Mouse (Mus musculus) cerebellum, postnatal 10 days (tissue): ENCODE measurements at regions not wholly inside any gene's neighbourhood (a gene's known extent, or its start where the extent isn't known, plus 50 kb on each side); places are given as distances from the start of the nearest gene placed in this dataset.
"Not testable (repeated sequence)": the region's sequence is repeated elsewhere in the genome, so short reads cannot be mapped to it uniquely, and the experiment has no call there.

Experiments used
- DNase-seq, 2 experiments: peaks; one replicate each; pipeline ENCODE4 v3.0.0; 2021; ENCODE audit warnings: mixed read lengths in 2 of 2

DNA sequence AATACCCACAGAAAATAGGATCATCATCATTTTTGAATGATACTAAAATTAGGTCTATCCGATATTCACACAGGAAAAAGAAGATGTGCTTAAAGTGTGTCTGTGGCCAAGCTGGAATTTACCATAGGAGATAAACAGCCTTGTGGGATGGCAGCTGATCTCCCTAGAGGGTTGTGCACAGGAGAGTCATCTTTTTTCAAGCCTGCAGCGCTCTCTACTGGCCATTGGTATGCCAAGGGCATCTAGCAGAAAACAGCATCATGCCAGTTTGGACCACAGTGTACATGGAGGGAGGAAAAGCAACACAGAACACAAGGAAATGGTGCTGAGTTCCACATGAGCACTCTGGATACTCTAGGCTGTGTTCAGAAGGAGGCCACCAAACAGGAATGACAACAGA lies 74.1 kb upstream of the Diaph3 start:
- peak; percentile 82 for DNase-seq

DNA sequence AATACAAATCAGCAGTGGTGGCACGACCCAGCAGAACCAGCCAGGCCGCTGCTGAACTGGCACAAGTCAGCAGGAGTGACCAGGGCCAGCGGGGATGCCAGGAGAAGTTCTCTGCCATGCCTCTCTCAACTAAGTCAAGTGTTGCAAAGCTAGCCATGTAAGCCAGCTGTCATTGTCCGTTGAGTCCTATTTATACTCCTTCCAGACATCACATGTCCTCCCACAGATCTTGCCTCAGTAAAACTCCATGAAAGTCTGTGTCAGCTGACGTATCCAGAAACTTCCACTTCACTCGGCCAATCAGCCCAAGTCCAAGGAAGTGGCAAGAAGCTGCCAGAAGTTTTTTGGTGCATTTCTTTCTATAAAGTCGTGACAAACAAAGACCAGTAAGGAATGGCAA lies 76.0 kb upstream of the Diaph3 start:
- DNase-seq = no peak

DNA sequence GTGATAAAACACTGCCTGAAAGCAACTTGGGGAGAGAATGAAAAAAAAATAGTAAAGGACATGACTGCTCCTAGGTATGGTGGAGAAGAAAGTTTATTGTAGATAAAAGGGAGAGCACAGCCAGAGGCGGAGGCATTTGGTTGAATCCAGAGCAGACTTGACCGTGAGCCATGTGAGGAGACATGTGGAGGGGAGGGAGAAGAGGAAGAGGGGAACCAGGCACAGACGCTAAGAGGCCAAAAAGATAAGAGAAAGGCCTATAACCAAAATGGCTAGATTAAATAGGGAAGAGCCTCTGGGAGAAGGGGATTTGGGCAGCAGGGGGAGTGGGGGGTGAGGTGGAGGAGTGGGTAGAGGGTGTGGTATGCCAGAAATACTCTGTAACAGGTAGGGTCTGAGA lies 78.9 kb upstream of the Diaph3 start:
- DNase-seq = no peak

DNA sequence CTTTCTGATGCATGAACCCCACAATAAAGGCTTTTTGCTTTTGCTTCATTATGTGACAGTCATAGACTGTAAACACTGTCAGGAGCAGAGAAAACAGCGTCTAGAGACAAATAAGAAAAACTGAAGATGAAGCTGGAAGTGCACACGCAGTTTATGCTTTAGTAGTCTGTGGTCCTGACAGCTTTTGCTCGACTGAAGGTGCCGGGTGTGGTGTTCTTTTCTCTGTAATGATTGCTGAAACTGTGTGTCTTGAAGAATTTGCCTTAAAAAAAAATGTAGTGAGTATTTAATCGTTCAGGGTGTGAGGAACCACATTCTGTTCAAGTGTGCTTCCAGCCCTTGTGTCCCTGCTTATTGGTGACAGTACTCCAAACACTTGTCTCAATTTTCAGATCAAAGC lies 83.8 kb upstream of the Diaph3 start:
- no peak for DNase-seq

DNA sequence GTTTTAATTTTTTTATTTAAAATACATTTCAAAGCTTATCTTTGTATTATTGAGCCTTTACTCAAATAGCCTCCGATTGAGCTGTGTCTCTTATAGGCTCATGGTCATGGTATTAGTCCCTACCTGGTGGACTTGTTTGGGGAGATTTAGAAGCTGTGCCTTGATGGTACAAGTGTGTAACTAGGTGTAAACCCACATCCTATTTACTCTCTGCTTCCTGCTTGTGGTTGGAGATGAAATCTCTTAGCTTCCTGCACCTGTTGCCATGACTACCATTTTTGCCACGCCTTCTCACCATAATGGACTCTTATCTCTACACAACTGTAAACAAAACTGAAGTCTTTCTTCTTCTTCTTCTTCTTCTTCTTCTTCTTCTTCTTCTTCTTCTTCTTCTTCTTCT lies 108.2 kb upstream of the Diaph3 start:
- DNase-seq = no peak

DNA sequence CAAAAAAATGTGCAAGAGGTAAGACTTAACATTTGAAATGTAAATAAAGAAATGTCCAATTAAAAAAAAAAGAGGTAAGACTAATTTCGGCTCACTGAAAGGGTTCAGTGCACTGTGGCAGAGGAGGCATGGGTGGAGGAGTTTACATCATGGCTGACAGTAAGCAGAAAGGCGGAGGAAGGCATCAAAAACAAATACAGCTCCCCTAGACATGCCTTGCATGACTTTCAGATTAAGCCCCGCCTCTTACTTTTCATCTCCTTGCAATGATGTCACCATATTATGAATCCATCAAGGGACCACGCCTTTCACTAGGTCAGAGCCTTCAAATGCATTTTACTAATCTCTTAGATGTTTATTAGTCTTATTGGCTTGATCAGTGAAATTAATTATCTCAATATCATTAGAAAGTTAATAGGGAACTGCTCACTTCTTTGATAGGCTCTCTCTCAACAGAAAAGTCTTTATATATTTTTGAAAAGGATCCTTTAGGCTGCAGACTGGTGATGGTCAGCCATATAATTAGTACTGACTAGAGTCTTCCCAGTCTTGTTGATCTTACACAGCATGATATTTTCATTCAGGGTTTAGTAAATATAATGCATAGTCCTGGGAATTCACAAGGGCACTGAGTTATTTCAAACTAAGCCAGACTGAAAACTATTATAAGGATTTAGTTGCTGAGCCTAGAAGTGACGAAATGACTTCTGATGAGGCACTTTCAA lies 114.6 kb upstream of the Diaph3 start:
- no peak for DNase-seq

DNA sequence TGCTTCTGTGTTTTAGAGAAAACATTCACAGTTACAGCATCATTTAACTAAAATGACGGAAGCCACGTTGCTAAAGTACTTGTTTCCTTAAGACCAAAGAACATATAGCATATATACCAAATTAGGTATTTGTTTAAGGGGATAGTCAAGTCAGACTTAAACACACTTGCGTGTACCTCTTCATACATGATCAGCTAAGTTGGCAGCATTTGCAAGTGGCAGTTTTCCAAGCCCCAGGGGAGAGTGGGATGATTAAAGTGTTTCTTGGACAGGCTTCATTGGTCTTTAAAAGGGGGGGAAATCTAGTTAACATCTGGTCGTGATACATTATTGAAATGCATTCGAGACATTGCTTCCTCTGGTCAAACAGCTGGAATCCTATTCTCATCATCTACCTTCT lies 120.7 kb upstream of the Diaph3 start:
- DNase-seq = peak; percentile 50

DNA sequence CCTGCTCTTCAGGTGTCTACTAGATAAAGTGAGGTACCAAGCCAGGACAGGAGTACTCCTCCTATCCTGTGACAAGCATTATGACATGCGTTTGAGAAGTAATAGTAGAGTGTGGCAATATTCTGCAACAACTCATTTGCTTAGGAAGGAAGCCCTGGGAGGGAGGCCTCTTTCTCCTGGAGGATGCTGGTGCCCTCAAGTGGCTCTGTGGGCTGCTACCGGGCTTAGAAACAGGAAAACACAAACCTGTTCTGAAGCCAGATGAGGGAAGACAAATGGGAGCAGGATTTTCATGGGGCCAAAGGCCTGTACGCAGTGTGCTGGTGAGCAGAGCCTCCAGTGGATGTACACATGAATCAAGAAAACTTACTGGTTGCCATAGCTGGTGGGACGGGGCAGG lies 123.8 kb upstream of the Diaph3 start:
- DNase-seq = no peak

DNA sequence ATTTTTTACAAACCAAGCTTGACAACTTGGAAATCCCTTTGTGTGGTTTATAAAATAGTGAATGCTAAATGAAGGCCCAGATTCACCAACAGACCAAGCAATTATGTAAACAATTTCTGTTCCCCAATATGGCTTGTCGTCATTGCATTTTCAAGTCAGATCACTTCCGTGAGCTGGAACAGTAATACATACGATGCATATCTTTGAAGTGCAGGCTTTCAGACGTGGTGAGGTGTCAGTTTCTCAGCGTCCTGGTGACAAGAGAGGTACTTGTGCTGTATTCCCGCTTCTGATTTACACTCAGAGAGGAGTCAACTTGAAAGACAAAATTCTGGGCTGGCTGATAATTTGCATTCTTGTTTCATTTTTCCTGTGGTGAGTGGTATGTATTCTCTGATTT lies 125.3 kb upstream of the Diaph3 start:
- DNase-seq = no peak

DNA sequence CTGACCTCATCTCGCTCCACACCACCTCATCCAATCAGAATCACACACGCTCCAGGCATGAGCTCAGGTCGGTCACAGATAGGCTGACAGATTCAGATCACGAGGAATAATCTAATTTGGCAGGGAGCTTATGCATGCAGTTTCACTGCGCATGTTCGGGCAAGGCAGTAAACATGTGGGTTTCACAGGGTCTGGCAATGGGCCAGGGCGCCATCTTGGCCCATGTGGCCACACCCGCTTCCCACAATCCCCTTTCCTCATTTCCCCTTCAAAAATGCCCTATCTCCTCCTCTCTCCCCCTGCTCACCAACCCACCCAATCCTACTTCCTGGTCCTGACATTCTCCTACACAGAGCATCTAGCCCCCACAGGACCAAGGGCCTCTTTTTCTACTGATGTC lies 127.2 kb upstream of the Tdrd3 start:
- not testable (repeated sequence) for DNase-seq

DNA sequence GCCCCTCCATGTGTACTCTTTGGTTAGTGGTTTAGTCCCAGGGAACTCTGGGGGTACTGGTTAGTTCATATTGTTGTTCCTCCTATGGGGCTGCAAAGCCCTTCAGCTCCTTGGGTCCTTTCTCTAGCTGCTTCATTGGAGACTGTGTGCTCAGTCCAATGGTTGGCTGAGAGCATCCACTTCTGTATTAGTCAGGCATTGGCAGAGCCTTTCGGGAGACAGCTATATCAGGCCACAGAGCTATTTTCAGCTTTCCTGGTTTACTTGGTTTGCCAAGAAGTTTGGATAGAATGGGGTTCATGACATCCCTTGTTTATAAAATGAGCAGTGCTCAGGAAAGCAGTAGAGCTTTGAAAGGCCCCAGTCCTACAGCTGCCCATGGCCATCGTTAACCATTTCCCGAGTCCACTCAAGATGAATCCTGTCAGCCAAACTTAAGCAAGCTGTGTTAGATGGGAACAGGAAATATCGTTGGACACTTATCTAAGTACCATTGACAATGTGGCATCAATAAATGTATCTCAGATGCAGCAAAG lies 126.7 kb upstream of the Tdrd3 start:
- no peak for DNase-seq

GRCm38 (mm10) chr14:87295206-87295605 lies 121.2 kb upstream of the Tdrd3 start:
- DNase-seq = peak; percentile 56 to 70

DNA sequence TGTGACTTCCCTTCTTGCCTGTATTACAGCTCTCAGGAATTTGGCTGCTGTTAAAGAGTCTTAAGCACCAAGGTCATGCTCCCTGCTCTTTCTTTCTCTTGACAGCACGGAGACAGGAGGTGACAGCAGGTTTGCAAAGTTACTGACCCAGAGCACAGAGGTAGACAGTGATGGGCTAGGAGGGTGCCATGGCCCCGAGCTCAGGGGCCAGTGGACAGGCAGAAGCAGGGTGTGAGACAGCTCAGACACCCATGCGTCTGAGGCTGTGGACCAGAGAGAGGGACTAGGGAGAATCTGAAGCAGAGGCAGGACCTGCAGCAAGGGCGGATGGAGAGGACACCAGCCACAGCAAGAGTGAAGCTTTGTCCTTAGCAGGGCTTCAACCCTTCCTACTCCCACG lies 119.3 kb upstream of the Tdrd3 start:
- DNase-seq = no peak

DNA sequence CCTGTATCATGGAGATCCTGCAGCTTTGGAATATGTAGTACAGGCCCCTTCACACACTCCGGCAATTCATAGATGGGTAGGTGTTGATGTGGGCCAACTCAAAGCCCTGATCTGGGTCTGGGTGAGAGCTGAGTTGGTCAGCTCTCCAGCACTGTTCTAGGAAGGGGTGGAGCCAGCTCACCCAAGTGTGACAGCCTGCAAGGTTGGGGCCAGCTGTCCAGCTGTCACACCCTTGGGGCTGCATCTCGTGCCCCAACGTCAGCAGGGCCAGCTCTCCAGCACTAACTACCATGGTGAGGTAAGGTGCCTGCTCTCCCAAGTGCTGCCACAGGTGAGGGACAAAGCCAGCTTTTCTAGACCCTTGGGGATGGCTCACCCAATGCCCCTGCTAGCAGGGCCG lies 115.6 kb upstream of the Tdrd3 start:
- DNase-seq = no peak

GRCm38 (mm10) chr14:87301564-87301963 lies 114.9 kb upstream of the Tdrd3 start:
- no peak for DNase-seq

DNA sequence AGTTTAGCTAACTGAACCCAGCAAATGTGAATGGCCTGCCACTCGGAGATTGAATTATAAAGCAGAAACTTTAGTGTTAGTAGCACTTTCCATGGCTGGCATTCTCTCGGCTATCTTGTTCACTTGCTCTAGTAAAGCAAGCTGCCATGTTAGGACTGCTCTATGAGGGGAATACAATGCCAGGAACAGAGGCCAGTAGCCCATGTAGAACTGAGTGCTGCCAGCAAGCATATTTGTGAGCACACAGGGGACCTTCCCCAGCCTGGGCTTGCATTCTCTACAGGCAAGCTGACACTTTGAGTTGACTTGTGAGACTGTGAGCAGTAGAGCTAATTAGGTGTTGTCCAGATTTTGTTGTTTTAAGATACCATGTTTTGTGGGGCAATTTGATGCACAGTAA lies 111.0 kb upstream of the Tdrd3 start:
- DNase-seq = peak; percentile 56 to 71

GRCm38 (mm10) chr14:87306011-87306410 lies 110.4 kb upstream of the Tdrd3 start:
- DNase-seq = peak; percentile 73 to 79

- peak; percentile 20 to 24 for DNase-seq
Observed at GRCm38 (mm10) chr14:87308016-87308415, 108.4 kb upstream of the Tdrd3 start.

DNA sequence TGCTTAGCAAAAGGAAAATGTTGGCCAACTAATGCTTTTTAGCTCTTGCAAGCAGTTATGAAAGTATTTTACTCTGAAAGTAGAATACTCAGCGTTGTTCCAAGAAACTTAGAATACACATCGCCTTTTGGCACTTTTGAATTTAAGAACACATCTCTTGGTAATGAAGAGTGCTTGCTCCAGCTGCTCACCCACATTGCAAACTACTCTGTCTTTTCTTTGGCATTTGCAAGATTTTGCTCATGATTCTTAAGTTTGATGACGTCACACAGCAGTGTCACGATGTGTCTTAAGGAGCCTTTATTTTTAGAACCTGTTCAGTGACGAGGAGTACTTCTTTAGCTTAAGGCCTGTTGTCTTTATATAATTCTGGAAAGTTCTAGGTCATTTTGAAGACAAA lies 104.1 kb upstream of the Tdrd3 start:
- DNase-seq = no peak

DNA sequence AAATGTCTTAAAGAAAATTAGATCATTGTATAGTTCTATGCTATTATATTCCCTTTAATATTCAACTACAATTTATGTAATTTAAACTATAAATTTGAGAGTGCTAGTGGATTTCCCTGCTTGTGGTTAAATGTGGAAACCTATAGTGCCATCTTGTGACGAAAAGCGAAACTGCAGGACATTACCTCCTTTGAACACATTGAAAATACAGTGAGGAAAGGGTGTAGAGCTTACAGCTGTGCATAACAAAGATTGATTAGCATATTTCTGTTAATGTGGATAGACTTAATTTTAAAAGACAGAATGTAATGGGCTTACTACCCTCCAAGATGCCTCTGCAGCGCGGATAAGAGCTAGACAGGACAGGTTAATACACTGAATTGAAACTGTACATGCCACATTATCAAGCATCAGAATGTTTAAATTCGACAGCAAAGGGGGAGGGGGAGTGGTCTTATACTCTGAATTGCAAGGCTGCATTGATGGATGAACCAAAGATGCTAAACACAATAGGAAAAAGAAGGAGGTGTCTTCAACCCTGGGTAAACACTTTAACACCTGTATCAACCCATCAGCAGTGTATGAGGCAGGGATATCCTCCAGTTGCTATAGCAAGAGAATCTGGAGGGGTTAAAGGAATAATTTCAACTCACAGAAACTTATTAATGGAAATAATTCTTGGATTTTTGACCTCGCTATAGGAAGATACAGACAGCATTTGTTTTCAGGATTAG lies 101.3 kb upstream of the Tdrd3 start:
- DNase-seq = peak; percentile 77 to 83

DNA sequence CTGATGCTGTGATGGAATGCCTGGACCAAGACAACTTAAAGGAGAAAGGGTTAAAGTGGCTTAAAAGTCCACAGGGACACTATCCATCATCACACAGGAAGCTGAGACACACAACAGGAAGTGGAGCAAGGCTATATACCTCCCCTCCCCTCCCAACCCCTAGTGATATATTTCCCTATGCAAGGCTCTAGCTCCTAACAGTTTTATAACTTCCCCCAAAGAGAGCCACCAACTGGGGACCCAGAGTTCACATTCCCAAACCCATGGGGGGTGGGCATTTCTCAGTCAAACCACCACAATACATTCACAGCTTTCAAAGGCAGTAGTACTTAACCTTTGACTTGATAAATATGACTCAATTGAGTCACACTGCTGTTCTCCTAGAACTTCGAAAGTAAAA lies 88.6 kb upstream of the Tdrd3 start:
- no peak for DNase-seq

DNA sequence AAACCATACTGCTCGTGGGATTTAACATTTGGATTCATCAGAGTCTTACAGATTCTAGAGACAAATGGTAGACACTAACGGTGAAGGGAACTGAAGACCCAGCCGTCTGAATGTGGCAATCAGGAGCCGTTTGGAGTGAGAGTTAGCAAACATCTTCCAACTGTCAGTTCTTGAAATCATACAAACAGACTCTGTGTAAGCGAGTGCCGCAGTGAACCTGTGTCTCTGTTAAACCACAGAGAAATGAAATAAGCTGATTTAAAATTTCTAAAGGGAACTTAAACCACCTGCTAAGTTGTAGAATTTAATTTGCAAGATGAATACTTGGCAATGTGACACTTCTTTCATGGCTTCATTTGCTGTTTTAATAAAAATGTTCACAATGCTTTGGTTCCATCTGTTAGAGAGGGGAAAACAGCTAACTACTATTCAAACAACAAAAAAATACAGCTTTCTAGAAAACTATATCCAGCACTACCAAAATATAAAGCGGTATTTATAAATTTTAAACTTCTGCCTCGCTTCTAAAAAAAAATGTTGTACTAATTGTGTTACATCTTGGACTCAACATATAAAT lies 78.4 kb upstream of the Tdrd3 start:
- no peak for DNase-seq

- DNase-seq = no peak
Observed at GRCm38 (mm10) chr14:87344540-87344939, 71.9 kb upstream of the Tdrd3 start.

GRCm38 (mm10) chr14:87346812-87347211 lies 69.6 kb upstream of the Tdrd3 start:
- DNase-seq = no peak
